Mouse (Mus musculus) lung, adult 2 months (tissue): ENCODE results near the gene Phactr1.

Source experiments
- CTCF ChIP-seq: fragments of 200-500 bp; IDR thresholded peaks from 2 replicates; pipeline ENCODE4 v1.5.1; 2011; ENCODE audit warnings: mild to moderate bottlenecking, low read length, control low read depth; ENCODE audit not compliant: insufficient read depth
- POLR2A ChIP-seq: fragments of 200-500 bp; IDR thresholded peaks from 2 replicates; pipeline ENCODE4 v1.6.1; 2011; ENCODE audit warnings: low read depth, mild to moderate bottlenecking, control low read depth, low read length, borderline replicate concordance; ENCODE audit errors: extremely low read depth

DNA sequence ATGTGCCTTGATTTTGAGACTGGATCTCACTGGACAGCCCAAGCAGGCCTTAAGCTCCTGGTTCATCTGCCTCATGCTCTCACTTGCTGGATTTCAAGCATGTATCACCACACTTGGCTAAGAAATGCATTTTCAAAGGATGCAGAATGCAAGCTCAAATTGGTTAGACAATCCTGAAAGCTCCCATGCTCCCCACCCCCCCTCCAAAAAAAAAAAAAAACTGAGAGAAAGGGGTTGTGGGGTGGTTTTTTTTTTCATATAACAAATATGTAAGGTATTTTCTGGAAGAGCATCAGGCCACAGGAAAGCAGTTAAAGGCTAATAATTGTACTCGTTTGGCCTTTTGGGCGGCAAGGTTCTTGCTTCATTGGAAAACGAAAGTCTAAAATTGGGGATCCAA is 432.7 kb downstream of the Phactr1 start:
- TF ChIP-seq POLR2A (no peak), CTCF (no peak)
